Mouse (Mus musculus): Measurements from ENCODE around the gene Snu13.

DNA sequence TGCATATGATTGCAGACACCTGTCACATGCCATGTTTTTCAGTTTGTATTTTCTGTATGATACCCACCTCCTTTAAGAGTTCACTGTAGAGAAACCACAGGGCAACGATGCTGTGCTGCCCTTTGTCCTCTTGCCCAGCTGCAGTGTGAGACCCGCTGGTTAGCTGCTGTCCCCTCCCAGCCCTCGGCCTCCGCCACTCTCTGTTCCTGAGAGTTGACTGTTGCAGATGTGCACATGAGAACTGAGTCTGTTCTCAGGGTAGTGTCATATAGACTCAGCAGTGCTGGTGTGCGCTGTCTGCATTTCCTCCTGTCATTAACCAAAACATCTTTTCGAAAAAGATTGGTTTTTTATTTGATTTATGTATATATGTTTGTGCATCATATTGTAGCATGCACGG is 15.0 kb downstream of the Snu13 start:
- TF ChIP-seq EP300 (IDR thresholded peaks at IDR 0.05; ENCODE audit: low read depth) (no peak), CTCF (IDR thresholded peaks at IDR 0.05; ENCODE audit: low read depth) (no peak)
